Mouse (Mus musculus): ENCODE results near the gene Cpxm2.

GRCm38 (mm10) chr7:132204073-132204612 is 49.6 kb upstream of the Cpxm2 start:
- TF ChIP-seq USF1 (IDR thresholded peaks at IDR 0.05; ENCODE audit: low read depth) = no peak
- TF ChIP-seq CTCF (IDR thresholded peaks at IDR 0.05; ENCODE audit: control insufficient read depth, insufficient read depth, insufficient read length) = no peak
- TF ChIP-seq MYOD1 (IDR thresholded peaks at IDR 0.05; ENCODE audit: control insufficient read depth, insufficient read length, low read depth) = no peak
- no peak for TF ChIP-seq MAX (IDR thresholded peaks at IDR 0.05)
- TF ChIP-seq MYOG (IDR thresholded peaks at IDR 0.05; ENCODE audit: control insufficient read depth, extremely low read depth, insufficient read length) = no peak

Data from C2C12 (cell line).